Mouse (Mus musculus) spleen, adult 10 weeks (tissue): ENCODE measurements around the gene Gpx2. TPM values are rescaled to one million over a fixed set of nuclear protein-coding genes. Genes with fewer than 3 reads are reported as not detected.

ENCODE experiments used
- polyA plus RNA-seq: library from polyadenylated mRNA; stranded (reverse); fragments of 350-450 nt; fragmentation: Illumina TruSeq; extraction: RNeasy Lipid Tissue Mini Kit (QIAGEN cat#74804); gene quantifications from one replicate; pipeline ENCODE4 v1.2.3, GENCODE M21; 2015; ENCODE audit warnings: low replicate concordance; ENCODE audit not compliant: insufficient read depth

Gene Gpx2
- not detected for polyA plus RNA-seq

DNA sequence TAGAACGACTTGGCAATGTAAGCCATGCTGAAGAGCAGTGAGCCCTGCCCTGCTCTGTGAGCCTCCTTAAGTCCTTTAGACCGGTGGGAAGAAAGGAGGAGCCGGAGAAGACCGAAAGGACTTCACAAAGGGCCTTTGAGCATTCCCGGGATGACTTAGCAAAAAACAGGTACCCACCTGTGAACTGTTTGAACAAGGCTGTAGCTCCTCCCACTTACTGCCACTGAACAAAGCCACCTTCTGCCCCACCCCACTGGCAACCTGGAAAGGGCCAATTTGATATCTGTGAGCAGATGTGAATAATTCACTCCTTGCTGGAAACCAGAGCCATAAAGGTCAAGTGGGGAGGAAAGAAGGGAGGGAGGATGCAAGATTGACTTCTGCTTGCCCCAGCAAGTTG lies at the start of gene Gpx2:
Gene Gpx2 (minus strand): TSS at position 205 of the 400 bp plus-strand sequence.

DNA sequence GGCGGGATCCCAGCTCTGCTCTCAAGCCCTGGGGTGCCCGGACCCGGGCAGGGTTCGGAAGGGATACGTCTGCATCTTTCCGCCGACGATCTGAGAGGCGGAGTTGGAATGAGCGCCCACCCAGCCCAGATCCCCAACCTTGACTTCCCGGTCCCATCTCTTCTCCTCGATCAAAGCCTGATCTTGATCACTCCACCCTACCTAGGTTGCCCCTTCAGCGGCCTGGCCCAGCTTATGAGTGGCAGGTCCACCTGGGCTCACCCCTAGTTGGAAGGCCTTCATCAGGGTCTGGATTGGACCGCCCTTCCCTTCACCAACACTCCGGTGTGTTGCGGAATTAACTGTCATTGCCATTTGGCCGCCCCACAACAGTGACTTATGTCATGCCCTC lies 27.3 kb upstream of the Gpx2 start, which contains the start of gene Rab15:
Gene Rab15 (minus strand): TSS at position 258 of the 391 bp plus-strand sequence.

DNA sequence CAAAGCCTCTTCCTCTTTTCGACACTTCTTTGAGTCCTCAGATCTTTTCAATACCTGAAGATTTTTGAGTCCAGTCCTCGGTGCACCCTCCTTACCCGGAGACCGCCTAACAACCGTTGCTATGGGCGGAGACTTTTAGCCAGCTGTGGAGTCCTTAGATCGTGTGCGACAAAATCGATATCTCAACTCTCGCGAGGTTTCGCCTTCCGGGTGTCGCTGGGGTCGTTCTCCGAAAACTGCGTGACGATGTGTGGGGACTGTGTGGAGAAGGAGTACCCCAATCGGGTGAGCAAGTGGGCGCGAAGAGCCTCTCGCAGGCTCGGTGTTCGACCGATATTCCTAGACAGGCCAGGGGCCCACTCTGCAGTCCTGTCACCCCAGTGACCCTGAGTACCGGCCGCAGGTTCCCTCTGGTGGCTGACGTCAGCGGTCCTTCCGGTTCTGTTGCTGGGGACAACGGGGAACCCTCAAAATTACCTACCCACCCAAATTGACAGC lies 30.0 kb downstream of the Gpx2 start, which contains the start of the genes Churc1 and Fntb:
Gene Churc1 (plus strand): TSS at position 185 of the 498 bp plus-strand sequence.
Gene Fntb (plus strand): TSS at position 236 of the 498 bp plus-strand sequence.

Other genes starting within 250 kb of the Gpx2 start
- 4.0 TPM for gene Sptb, start 85.0 kb downstream of the Gpx2 start, polyA plus RNA-seq
- 100 TPM for gene Churc1, start 30.0 kb downstream of the Gpx2 start, polyA plus RNA-seq
- gene Fntb, start 30.0 kb downstream of the Gpx2 start, polyA plus RNA-seq = 7.8 TPM
- gene Rab15, start 27.4 kb upstream of the Gpx2 start, polyA plus RNA-seq = 1.5 TPM
- 126 TPM for gene Max, start 166.6 kb upstream of the Gpx2 start, polyA plus RNA-seq